Mouse (Mus musculus) MEL (cell line): ENCODE measurements around the gene Trp53i13. TPM values are rescaled to one million over a fixed set of nuclear protein-coding genes. Genes with fewer than 3 reads are reported as not detected.
A peak's percentile ranks its signal among the peaks of the same experiment; 100 is the strongest.

Experiments used
- DNase-seq: peaks from one replicate; pipeline ENCODE4 v3.0.0; 2011; ENCODE audit warnings: low read depth, low spot score
- H3K27ac ChIP-seq: 2 replicates; pipeline ENCODE4 v1.5.1; 2012; ENCODE audit warnings: low read depth, mild to moderate bottlenecking, control low read depth, low read length, moderate library complexity; ENCODE audit not compliant: control insufficient read depth
- H3K27me3 ChIP-seq, 2 experiments: fragments of 150-350 bp in 1 of 2; sonication (generic) in 1 of 2; 2 replicates each; pipeline ENCODE4 v1.6.1; 2012; ENCODE audit warnings: low read length in 2 of 2, mild to moderate bottlenecking in 2 of 2, improper control_type of control experiment in 1 of 2, moderate library complexity in 1 of 2; ENCODE audit not compliant: insufficient read depth in 2 of 2, control insufficient read depth in 1 of 2
- H3K36me3 ChIP-seq, 2 experiments: 2 replicates each; pipeline ENCODE4 v1.6.1; 2012 to 2014; ENCODE audit warnings: low read length in 2 of 2, improper control_type of control experiment in 1 of 2, inconsistent platforms in 1 of 2, mild to moderate bottlenecking in 1 of 2; ENCODE audit not compliant: insufficient read depth in 2 of 2, control insufficient read depth in 1 of 2
- H3K4me1 ChIP-seq, 2 experiments: fragments of 150-350 bp in 1 of 2; sonication (generic) in 1 of 2; 2 replicates each; pipeline ENCODE4 v1.6.1; 2012; ENCODE audit warnings: low read length in 2 of 2, improper control_type of control experiment in 1 of 2, mild to moderate bottlenecking in 1 of 2; ENCODE audit not compliant: insufficient read depth in 2 of 2, control insufficient read depth in 1 of 2
- H3K4me3 ChIP-seq, 2 experiments: fragments of 150-350 bp in 1 of 2; sonication (generic) in 1 of 2; 2 replicates each; pipeline ENCODE4 v1.5.1; 2012; ENCODE audit warnings: low read depth in 2 of 2, low read length in 2 of 2, mild to moderate bottlenecking in 2 of 2, moderate library complexity in 2 of 2, control low read depth in 1 of 2, improper control_type of control experiment in 1 of 2; ENCODE audit not compliant: control insufficient read depth in 1 of 2, insufficient read depth in 1 of 2
- H3K79me2 ChIP-seq: 2 replicates; pipeline ENCODE4 v1.6.1; 2012; ENCODE audit warnings: mild to moderate bottlenecking, low read length, moderate library complexity; ENCODE audit not compliant: control insufficient read depth, poor library complexity, insufficient read depth
- H3K9ac ChIP-seq: 2 replicates; pipeline ENCODE4 v1.6.1; 2012; ENCODE audit warnings: low read depth, mild to moderate bottlenecking, control low read depth, low read length, moderate library complexity; ENCODE audit not compliant: control insufficient read depth, poor library complexity, severe bottlenecking
- H3K9me3 ChIP-seq: fragments of 150-350 bp; sonication (generic); replicated peaks from 2 replicates; pipeline ENCODE4 v1.6.1; 2012; ENCODE audit warnings: mild to moderate bottlenecking, low read length, improper control_type of control experiment, moderate library complexity; ENCODE audit not compliant: insufficient read depth
- BHLHE40 ChIP-seq: IDR thresholded peaks from 2 replicates; pipeline ENCODE4 v1.6.1; 2012; ENCODE audit warnings: low read depth, mild to moderate bottlenecking, inconsistent platforms, low read length, improper control_type of control experiment, borderline replicate concordance
- CHD1 ChIP-seq: IDR thresholded peaks from 2 replicates; pipeline ENCODE4 v1.6.1; 2012; ENCODE audit warnings: low read depth, mild to moderate bottlenecking, inconsistent platforms, low read length, improper control_type of control experiment
- CTCF ChIP-seq, 3 experiments: IDR thresholded peaks in 2 of 3; conservative IDR thresholded peaks in 1 of 3; 2 replicates each; pipeline ENCODE4 v1.5.1; 2011 to 2012; ENCODE audit warnings: low read length in 3 of 3, low read depth in 2 of 3, mild to moderate bottlenecking in 2 of 3, improper control_type of control experiment in 1 of 3, inconsistent platforms in 1 of 3, mixed read lengths in 1 of 3, moderate library complexity in 1 of 3; ENCODE audit not compliant: control insufficient read depth in 1 of 3, insufficient read depth in 1 of 3, poor library complexity in 1 of 3, severe bottlenecking in 1 of 3
- E2F4 ChIP-seq: IDR thresholded peaks from 2 replicates; pipeline ENCODE4 v1.6.1; 2011; ENCODE audit warnings: low read depth, low read length, improper control_type of control experiment, borderline replicate concordance
- EP300 ChIP-seq, 2 experiments: IDR thresholded peaks; 2 replicates each; pipeline ENCODE4 v1.6.1; 2011; ENCODE audit warnings: improper control_type of control experiment in 2 of 2, low read length in 2 of 2, low read depth in 1 of 2, mild to moderate bottlenecking in 1 of 2
- ETS1 ChIP-seq: IDR thresholded peaks from 2 replicates; pipeline ENCODE4 v1.6.1; 2012; ENCODE audit warnings: low read depth, mild to moderate bottlenecking, inconsistent platforms, low read length, improper control_type of control experiment, moderate library complexity
- GABPA ChIP-seq: IDR thresholded peaks from 2 replicates; pipeline ENCODE4 v1.6.1; 2012; ENCODE audit warnings: low read depth, mild to moderate bottlenecking, inconsistent platforms, low read length, improper control_type of control experiment, moderate library complexity
- GATA1 ChIP-seq: IDR thresholded peaks from 2 replicates; pipeline ENCODE4 v1.6.1; 2011; ENCODE audit warnings: low read depth, low read length, improper control_type of control experiment
- HCFC1 ChIP-seq: IDR thresholded peaks from 2 replicates; pipeline ENCODE4 v1.6.1; 2012; ENCODE audit warnings: low read depth, mild to moderate bottlenecking, inconsistent platforms, low read length, improper control_type of control experiment, moderate library complexity
- MAFK ChIP-seq: IDR thresholded peaks from 2 replicates; pipeline ENCODE4 v1.6.1; 2011; ENCODE audit warnings: low read depth, mild to moderate bottlenecking, low read length, improper control_type of control experiment, borderline replicate concordance
- MAX ChIP-seq: IDR thresholded peaks from 2 replicates; pipeline ENCODE4 v1.6.1; 2011; ENCODE audit warnings: low read length, improper control_type of control experiment
- MAZ ChIP-seq: IDR thresholded peaks from 2 replicates; pipeline ENCODE4 v1.6.1; 2012; ENCODE audit warnings: low read depth, mild to moderate bottlenecking, inconsistent platforms, low read length, improper control_type of control experiment
- MEF2A ChIP-seq: IDR thresholded peaks from 2 replicates; pipeline ENCODE4 v1.6.1; 2014; ENCODE audit warnings: low read depth, mild to moderate bottlenecking, inconsistent platforms, low read length, improper control_type of control experiment; ENCODE audit not compliant: poor library complexity, insufficient replicate concordance, severe bottlenecking; ENCODE audit errors: extremely low read depth
- MYB ChIP-seq: IDR thresholded peaks from 2 replicates; pipeline ENCODE4 v1.6.1; 2011; ENCODE audit warnings: mild to moderate bottlenecking, low read depth, low read length, improper control_type of control experiment
- MYC ChIP-seq: IDR thresholded peaks from 2 replicates; pipeline ENCODE4 v1.6.1; 2011; ENCODE audit warnings: low read depth, mild to moderate bottlenecking, low read length, improper control_type of control experiment, moderate library complexity
- NELFE ChIP-seq: IDR thresholded peaks from 2 replicates; pipeline ENCODE4 v1.6.1; 2011; ENCODE audit warnings: low read depth, low read length, improper control_type of control experiment
- NRF1 ChIP-seq: IDR thresholded peaks from 2 replicates; pipeline ENCODE4 v1.6.1; 2014; ENCODE audit warnings: low read depth, mild to moderate bottlenecking, inconsistent platforms, low read length, improper control_type of control experiment, moderate library complexity; ENCODE audit not compliant: poor library complexity, insufficient read depth, severe bottlenecking
- POLR2A ChIP-seq, 2 experiments: IDR thresholded peaks; 2 replicates each; pipeline ENCODE4 v1.6.1; 2011 to 2012; ENCODE audit warnings: low read length in 2 of 2, mild to moderate bottlenecking in 2 of 2, control low read depth in 1 of 2, improper control_type of control experiment in 1 of 2, low read depth in 1 of 2, moderate library complexity in 1 of 2; ENCODE audit not compliant: control insufficient read depth in 1 of 2, insufficient read depth in 1 of 2, poor library complexity in 1 of 2
- RCOR1 ChIP-seq: IDR thresholded peaks from 2 replicates; pipeline ENCODE4 v1.6.1; 2012; ENCODE audit warnings: low read depth, mild to moderate bottlenecking, inconsistent platforms, low read length, improper control_type of control experiment
- SIN3A ChIP-seq: IDR thresholded peaks from 2 replicates; pipeline ENCODE4 v1.6.1; 2012; ENCODE audit warnings: low read length, improper control_type of control experiment, inconsistent platforms
- SMC3 ChIP-seq: IDR thresholded peaks from 2 replicates; pipeline ENCODE4 v1.6.1; 2011; ENCODE audit warnings: low read depth, low read length, improper control_type of control experiment
- TAL1 ChIP-seq: IDR thresholded peaks from 2 replicates; pipeline ENCODE4 v1.6.1; 2012; ENCODE audit warnings: mild to moderate bottlenecking, inconsistent platforms, low read length, moderate library complexity, mixed read lengths
- TBP ChIP-seq: IDR thresholded peaks from 2 replicates; pipeline ENCODE4 v1.8.0; 2011; ENCODE audit warnings: low read depth, low read length, improper control_type of control experiment
- UBTF ChIP-seq: IDR thresholded peaks from 2 replicates; pipeline ENCODE4 v1.6.1; 2012; ENCODE audit warnings: low read depth, mild to moderate bottlenecking, inconsistent platforms, low read length, improper control_type of control experiment, moderate library complexity, borderline replicate concordance; ENCODE audit not compliant: insufficient read depth
- USF2 ChIP-seq, 2 experiments: IDR thresholded peaks; 2 replicates each; pipeline ENCODE4 v1.6.1; 2011 to 2012; ENCODE audit warnings: improper control_type of control experiment in 2 of 2, low read length in 2 of 2, borderline replicate concordance in 1 of 2, inconsistent platforms in 1 of 2, low read depth in 1 of 2, mild to moderate bottlenecking in 1 of 2; ENCODE audit not compliant: insufficient read depth in 1 of 2
- polyA plus RNA-seq, 2 experiments: library from polyadenylated mRNA; stranded (reverse) in 1 of 2; unstranded in 1 of 2; fragments of >175 nt in 1 of 2; fragments of >200 nt in 1 of 2; gene quantifications; 2 replicates each; pipeline versions ENCODE4 v1.2.1 to v1.2.4; 2012; ENCODE audit warnings: low replicate concordance in 2 of 2, low read depth in 1 of 2; ENCODE audit not compliant: insufficient read length in 2 of 2, insufficient read depth in 1 of 2, missing spikeins in 1 of 2
- total RNA-seq: library from RNA; depleted of rRNA; stranded (reverse); fragments of 300-350 nt; gene quantifications from 2 replicates; pipeline ENCODE4 v1.2.3, GENCODE M21; 2012

Trp53i13 gene
- total and polyA plus RNA-seq, 3 experiments, result 6.0 to 12.3 TPM; not detected in 1

DNA sequence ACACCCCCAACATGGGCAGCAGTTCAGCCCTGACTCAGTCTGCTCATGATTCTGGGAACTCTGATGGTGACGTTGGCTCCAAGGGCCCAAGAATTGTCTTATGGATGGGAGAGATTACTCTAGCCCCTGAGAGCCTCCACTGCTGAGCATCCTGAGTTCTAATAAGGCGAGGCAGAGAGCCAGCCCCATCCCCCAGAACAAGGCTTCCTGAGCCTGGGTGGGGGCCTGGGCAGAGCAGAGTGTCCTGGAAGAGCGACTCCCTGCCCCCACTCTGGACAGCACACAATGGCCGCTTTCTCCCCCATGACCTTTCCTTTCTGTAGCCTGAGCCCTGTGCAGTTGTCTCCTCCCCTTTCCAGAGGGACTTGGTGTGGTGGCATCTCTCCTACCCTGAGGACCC, 17.9 kb downstream of the Trp53i13 start:
- Histone ChIP-seq H3K36me3 (peaks cover 1 to 5% of the 10 kb centered on the region in 2 experiments; a peak in 2 of 4 replicates), H3K27me3 (no peaks in the 10 kb centered on the region), H3K4me3 (no peak overlapping the region), H3K9ac (no peak overlapping the region), H3K4me1 (peaks cover 0 to 9% of the 10 kb centered on the region in 2 experiments; a peak in 2 of 4 replicates), H3K79me2 (peaks cover 47% of the 10 kb centered on the region), H3K9me3 (no peaks in the 10 kb centered on the region), H3K27ac (no peak overlapping the region)
- no peak for DNase-seq
- TF ChIP-seq SIN3A (no peak), HCFC1 (no peak), EP300 (IDR thresholded peaks at IDR 0.05; ENCODE audit: low read depth in 1 of 2, low read length in 2 of 2) (no peak)

- TF ChIP-seq CHD1, result no peak
- TF ChIP-seq HCFC1, result no peak
- no peak for TF ChIP-seq ETS1
- no peak for TF ChIP-seq E2F4
- TF ChIP-seq EP300 (IDR thresholded peaks at IDR 0.05; ENCODE audit: low read depth in 1 of 2, low read length in 2 of 2), result no peak
- no peak for TF ChIP-seq BHLHE40
- TF ChIP-seq MEF2A, result no peak
- TF ChIP-seq SIN3A, result no peak
- no peak for TF ChIP-seq MYB
- no peak for TF ChIP-seq NRF1
- peak; percentile 41; the same call in 1 of the 2 replicates for TF ChIP-seq SMC3
- TF ChIP-seq CTCF (IDR thresholded peaks at IDR 0.05 in 2 of 3, conservative IDR thresholded peaks at IDR 0.05 in 1 of 3; ENCODE audit: control insufficient read depth in 1 of 3, insufficient read depth in 1 of 3, low read depth in 2 of 3, low read length in 3 of 3, poor library complexity in 1 of 3, severe bottlenecking in 1 of 3), result peak; percentile 45 to 68 (median 61)
- Histone ChIP-seq H3K4me1 (peaks cover 0 to 9% of the 10 kb centered on the region in 2 experiments; a peak in 2 of 4 replicates), H3K4me3 (no peak overlapping the region), H3K9ac (no peak overlapping the region), H3K36me3 (peaks cover 1 to 5% of the 10 kb centered on the region in 2 experiments; a peak in 2 of 4 replicates), H3K27me3 (no peaks in the 10 kb centered on the region), H3K79me2 (peaks cover 50% of the 10 kb centered on the region), H3K9me3 (no peaks in the 10 kb centered on the region), H3K27ac (no peak overlapping the region)
- DNase-seq, result peak; percentile 75
These were observed 18.4 kb downstream of the Trp53i13 start for GRCm38 (mm10) chr11:77497341-77497756.

DNA sequence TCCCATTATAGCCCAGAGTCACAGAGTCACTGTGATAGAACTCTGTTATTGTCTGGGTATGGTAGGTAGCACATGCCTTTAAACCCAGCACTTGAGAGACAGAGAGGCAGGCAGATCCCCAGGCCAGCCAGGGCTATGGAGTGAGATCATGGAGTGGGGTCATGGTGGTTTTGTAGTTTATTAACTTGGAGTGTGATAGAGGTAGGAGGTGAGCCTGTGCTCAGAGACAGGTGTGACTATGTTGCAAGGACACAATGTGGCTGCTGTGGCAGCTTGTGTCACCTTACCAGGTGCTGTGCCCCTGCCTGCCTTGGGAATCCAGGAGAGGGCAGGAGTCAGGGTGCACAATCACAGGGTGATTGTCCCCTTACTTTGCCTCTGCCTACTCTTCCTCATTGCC, 20.3 kb downstream of the Trp53i13 start:
- Histone ChIP-seq H3K4me1 (peaks cover 2 to 14% of the 10 kb centered on the region in 2 experiments; a peak in 3 of 4 replicates), H3K36me3 (peaks cover 0 to 8% of the 10 kb centered on the region in 2 experiments; a peak in 3 of 4 replicates), H3K27ac (no peak overlapping the region), H3K79me2 (peaks cover 50% of the 10 kb centered on the region), H3K9me3 (no peaks in the 10 kb centered on the region), H3K27me3 (no peaks in the 10 kb centered on the region), H3K4me3 (no peak overlapping the region), H3K9ac (no peak overlapping the region)
- DNase-seq, result no peak
- no peak for TF ChIP-seq MAFK
- no peak for TF ChIP-seq SIN3A
- no peak for TF ChIP-seq NELFE
- no peak for TF ChIP-seq POLR2A (IDR thresholded peaks at IDR 0.05; ENCODE audit: control insufficient read depth in 1 of 2, insufficient read depth in 1 of 2, low read depth in 1 of 2, low read length in 2 of 2, poor library complexity in 1 of 2)
- TF ChIP-seq MYC, result no peak
- TF ChIP-seq USF2 (IDR thresholded peaks at IDR 0.05; ENCODE audit: borderline replicate concordance in 1 of 2, insufficient read depth in 1 of 2, low read depth in 1 of 2, low read length in 2 of 2), result no peak
- TF ChIP-seq RCOR1, result no peak
- no peak for TF ChIP-seq MAZ
- TF ChIP-seq TBP, result no peak
- no peak for TF ChIP-seq NRF1
- TF ChIP-seq GABPA, result no peak
- TF ChIP-seq MEF2A, result no peak
- TF ChIP-seq GATA1, result no peak
- no peak for TF ChIP-seq BHLHE40
- TF ChIP-seq TAL1, result no peak
- no peak for TF ChIP-seq UBTF
- no peak for TF ChIP-seq MAX
